Mouse (Mus musculus) neural tube, embryonic 14.5 days (tissue): ENCODE measurements around the gene Hexim1. TPM values are rescaled to one million over a fixed set of nuclear protein-coding genes. Genes with fewer than 3 reads are reported as not detected.

ENCODE experiments used
- ATAC-seq: fragments of 200-750 bp; cut with Nextera tagmentation; 2 replicates; pipeline ENCODE4 v1.8.0; 2017; ENCODE audit warnings: low read depth, mild to moderate bottlenecking, moderate TSS enrichment, moderate library complexity
- H3K27ac ChIP-seq: fragments of 300-500 bp; sonication (generic); 2 replicates; pipeline ENCODE4 v1.5.1; 2014; ENCODE audit warnings: low read depth, mild to moderate bottlenecking, control low read depth, low read length, moderate library complexity, mixed read lengths
- H3K27me3 ChIP-seq: fragments of 300-500 bp; sonication (generic); 2 replicates; pipeline ENCODE4 v1.6.1; 2014; ENCODE audit warnings: low read length; ENCODE audit not compliant: control insufficient read depth, insufficient read depth
- H3K36me3 ChIP-seq: fragments of 300-500 bp; sonication (generic); 2 replicates; pipeline ENCODE4 v1.6.1; 2014; ENCODE audit warnings: low read length, mixed read lengths; ENCODE audit not compliant: control insufficient read depth, insufficient read depth
- H3K4me1 ChIP-seq: fragments of 300-500 bp; sonication (generic); 2 replicates; pipeline ENCODE4 v1.6.1; 2014; ENCODE audit warnings: low read length; ENCODE audit not compliant: control insufficient read depth, insufficient read depth
- H3K4me2 ChIP-seq: fragments of 300-500 bp; sonication (generic); 2 replicates; pipeline ENCODE4 v1.6.1; 2014; ENCODE audit warnings: mild to moderate bottlenecking, low read depth, low read length, control low read depth
- H3K4me3 ChIP-seq: fragments of 300-500 bp; sonication (generic); 2 replicates; pipeline ENCODE4 v1.5.1; 2014; ENCODE audit warnings: low read depth, low read length, control low read depth, mixed read lengths
- H3K9ac ChIP-seq: fragments of 300-500 bp; sonication (generic); replicated peaks from 2 replicates; pipeline ENCODE4 v1.6.1; 2014; ENCODE audit warnings: low read depth, mild to moderate bottlenecking, control low read depth, low read length, mixed read lengths
- H3K9me3 ChIP-seq: fragments of 300-500 bp; sonication (generic); 2 replicates; pipeline ENCODE4 v1.6.1; 2016; ENCODE audit warnings: low read length; ENCODE audit not compliant: control insufficient read depth
- WGBS: fragments of 180-500 bp; shearing (Covaris S2); extraction: QIAGEN DNeasy Blood & Tissue Kit; methylation state at CpG from one replicate; pipeline ENCODE4 v1.1.7; 2014; 5-methylcytosine and 5-hydroxymethylcytosine counted together
- polyA plus RNA-seq: library from polyadenylated mRNA; unstranded; fragments of >200 nt; fragmentation: Nextera tagmentation; extraction: Ambion mirVana; gene quantifications from 2 replicates; pipeline ENCODE4 v1.2.1, GENCODE M21; 2014

The Hexim1 gene
- polyA plus RNA-seq, 1 experiment from 2014 or later: 5.8 TPM

- H3K36me3 ChIP-seq: no peaks in the 10 kb centered on the region
- no peaks in the 10 kb centered on the region for H3K9me3 ChIP-seq
- 28% methylated on average over 10 of the region's 10 CpGs for WGBS
- no peak overlapping the region for H3K4me2 ChIP-seq
- no peak overlapping the region for H3K27ac ChIP-seq
- 0 out of 2 replicates have a peak, but pooled peaks cover under 1% of the 10 kb centered on the region for H3K27me3 ChIP-seq
- no peaks in the 10 kb centered on the region for H3K4me1 ChIP-seq
- no peak overlapping the region for H3K4me3 ChIP-seq
- no peak for ATAC-seq
- H3K9ac ChIP-seq: no peak overlapping the region
Observed at GRCm38 (mm10) chr11:103074796-103075323, 41.2 kb upstream of the Hexim1 start.

GRCm38 (mm10) chr11:103076010-103076409 is 40.0 kb upstream of the Hexim1 start:
- WGBS: 92% methylated on average over 7 of the region's 7 CpGs

GRCm38 (mm10) chr11:103076581-103076980 is 39.5 kb upstream of the Hexim1 start:
- ATAC-seq: no peak
- Histone ChIP-seq H3K27me3 (peaks cover 10% of the 10 kb centered on the region; the same call in 1 of the 2 replicates), H3K9me3 (no peaks in the 10 kb centered on the region), H3K27ac (no peak overlapping the region), H3K9ac (no peak overlapping the region), H3K36me3 (no peaks in the 10 kb centered on the region), H3K4me3 (no peak overlapping the region), H3K4me1 (peaks cover 9% of the 10 kb centered on the region; the same call in 1 of the 2 replicates), H3K4me2 (no peak overlapping the region)
- WGBS: 84% methylated on average over 8 of the region's 8 CpGs

More at GRCm38 (mm10) chr11:103076010-103076409, 40.0 kb upstream of the Hexim1 start:
- H3K27ac ChIP-seq: no peak overlapping the region
- H3K4me2 ChIP-seq: no peak overlapping the region
- no peak for ATAC-seq
- H3K36me3 ChIP-seq: no peaks in the 10 kb centered on the region
- no peak overlapping the region for H3K9ac ChIP-seq
- H3K4me1 ChIP-seq: peaks cover 7% of the 10 kb centered on the region; the same call in 1 of the 2 replicates
- H3K4me3 ChIP-seq: no peak overlapping the region
- H3K27me3 ChIP-seq: 0 out of 2 replicates have a peak, but pooled peaks cover 5% of the 10 kb centered on the region
- no peaks in the 10 kb centered on the region for H3K9me3 ChIP-seq

GRCm38 (mm10) chr11:103078131-103078530 is 37.9 kb upstream of the Hexim1 start:
- ATAC-seq: no peak
- no peak overlapping the region for H3K9ac ChIP-seq
- 83% methylated on average over 11 of the region's 11 CpGs for WGBS
- no peaks in the 10 kb centered on the region for H3K9me3 ChIP-seq
- H3K36me3 ChIP-seq: no peaks in the 10 kb centered on the region
- H3K4me1 ChIP-seq: peaks cover 9% of the 10 kb centered on the region; the same call in 1 of the 2 replicates
- peaks cover 14% of the 10 kb centered on the region for H3K27me3 ChIP-seq
- H3K27ac ChIP-seq: no peak overlapping the region
- no peak overlapping the region for H3K4me2 ChIP-seq
- no peak overlapping the region for H3K4me3 ChIP-seq

GRCm38 (mm10) chr11:103080323-103081091 is 35.5 kb upstream of the Hexim1 start:
- WGBS: 1% methylated on average over 42 of the region's 43 CpGs
- Histone ChIP-seq H3K9me3 (no peaks in the 10 kb centered on the region), H3K9ac (no peak overlapping the region; the same call in 1 of the 2 replicates), H3K36me3 (no peaks in the 10 kb centered on the region), H3K27me3 (peaks cover 14% of the 10 kb centered on the region), H3K4me1 (peaks cover 9% of the 10 kb centered on the region; the same call in 1 of the 2 replicates), H3K4me2 (peak overlapping the region; percentile 44), H3K27ac (no peak overlapping the region), H3K4me3 (peak overlapping the region; percentile 18)
- ATAC-seq: peak; percentile 41; the same call in 1 of the 2 replicates

- peaks cover 14% of the 10 kb centered on the region for H3K27me3 ChIP-seq
Observed at GRCm38 (mm10) chr11:103081631-103082030, 34.4 kb upstream of the Hexim1 start.

GRCm38 (mm10) chr11:103093306-103093705 is 22.7 kb upstream of the Hexim1 start:
- Histone ChIP-seq H3K4me1 (no peaks in the 10 kb centered on the region), H3K4me2 (no peak overlapping the region), H3K27me3 (no peaks in the 10 kb centered on the region), H3K9ac (no peak overlapping the region), H3K9me3 (no peaks in the 10 kb centered on the region), H3K4me3 (no peak overlapping the region), H3K27ac (no peak overlapping the region), H3K36me3 (no peaks in the 10 kb centered on the region)
- 92% methylated on average over 7 of the region's 7 CpGs for WGBS
- ATAC-seq: no peak

More at GRCm38 (mm10) chr11:103081631-103082030, 34.4 kb upstream of the Hexim1 start:
- Histone ChIP-seq H3K9me3 (no peaks in the 10 kb centered on the region), H3K9ac (no peak overlapping the region), H3K27ac (no peak overlapping the region), H3K4me3 (no peak overlapping the region), H3K36me3 (no peaks in the 10 kb centered on the region), H3K4me2 (no peak overlapping the region), H3K4me1 (peaks cover 9% of the 10 kb centered on the region; the same call in 1 of the 2 replicates)
- no peak for ATAC-seq
- WGBS: 54% methylated on average over 6 of the region's 6 CpGs

GRCm38 (mm10) chr11:103093862-103094833 is 21.9 kb upstream of the Hexim1 start:
- Histone ChIP-seq H3K4me3 (no peak overlapping the region), H3K9me3 (no peaks in the 10 kb centered on the region), H3K4me2 (no peak overlapping the region), H3K36me3 (no peaks in the 10 kb centered on the region), H3K27ac (no peak overlapping the region), H3K9ac (no peak overlapping the region), H3K27me3 (no peaks in the 10 kb centered on the region; the same call in 1 of the 2 replicates), H3K4me1 (no peaks in the 10 kb centered on the region)
- WGBS: 62% methylated on average over 20 of the region's 20 CpGs
- no peak for ATAC-seq
